Mouse (Mus musculus) MN1 (cell line): ENCODE measurements around the gene Tbc1d30.

Experiments used
- DNase-seq: peaks from one replicate; pipeline ENCODE4 v3.0.0-alpha.2; 2016; ENCODE audit warnings: low spot score

Tbc1d30 gene

GRCm38 (mm10) chr10:121310511-121311221, 40.4 kb downstream of the Tbc1d30 start:
- peak; percentile 34 for DNase-seq

DNA sequence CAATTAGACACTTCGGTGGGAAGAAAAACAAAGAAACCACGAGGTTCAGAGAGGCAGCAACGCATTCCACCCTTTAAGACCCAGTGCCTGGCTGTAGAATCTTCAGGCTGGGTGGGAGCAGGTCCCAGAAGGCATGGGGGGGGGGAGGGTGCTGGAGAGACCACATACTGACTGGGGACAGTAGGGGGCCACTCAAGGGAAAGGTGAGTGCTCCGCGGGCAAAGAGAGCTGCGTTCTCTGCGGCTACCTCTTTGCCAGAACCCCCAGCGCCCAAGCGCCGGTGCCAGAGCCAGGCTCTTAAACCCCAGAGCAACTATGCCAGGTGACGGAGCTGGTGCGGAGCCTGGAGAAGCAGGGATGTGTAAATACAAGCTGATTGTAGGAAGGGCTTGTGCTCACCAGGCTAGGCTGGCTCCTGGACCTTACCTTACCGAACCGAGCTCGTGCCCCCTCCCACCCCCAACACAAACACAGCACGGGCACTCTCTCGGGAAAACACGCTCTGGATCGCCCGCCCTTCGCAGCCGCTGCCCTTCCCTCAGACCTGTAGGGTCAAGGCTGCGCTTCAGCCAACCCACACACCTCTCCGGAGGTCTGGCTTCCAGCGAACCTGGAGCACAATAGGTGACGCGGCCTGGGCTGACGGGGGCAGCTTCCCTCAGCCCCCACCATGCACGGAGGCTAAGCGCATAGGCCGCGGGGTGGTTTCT, 41.1 kb downstream of the Tbc1d30 start:
- DNase-seq, result no peak

GRCm38 (mm10) chr10:121309123-121309655, 41.9 kb downstream of the Tbc1d30 start:
- DNase-seq, result no peak

DNA sequence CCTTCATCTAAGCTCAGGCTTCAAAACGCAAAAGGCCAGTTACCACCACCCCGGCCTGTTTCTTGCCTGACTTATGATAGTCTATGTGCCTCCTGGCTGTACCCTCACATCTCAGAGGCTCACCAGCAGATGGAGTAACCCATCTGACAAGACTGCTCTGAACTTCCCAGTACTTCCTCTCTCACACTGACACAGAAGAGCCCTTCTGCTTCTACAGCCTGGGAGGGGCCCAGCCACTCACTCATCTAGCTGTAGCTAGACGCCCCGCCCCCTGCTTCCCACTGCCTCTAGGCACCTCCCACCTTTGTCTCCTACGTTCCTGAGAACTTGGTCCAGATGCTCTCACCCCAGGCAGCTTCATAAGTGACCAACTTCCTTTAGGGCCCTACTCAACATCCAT, 45.6 kb downstream of the Tbc1d30 start:
- no peak for DNase-seq

DNA sequence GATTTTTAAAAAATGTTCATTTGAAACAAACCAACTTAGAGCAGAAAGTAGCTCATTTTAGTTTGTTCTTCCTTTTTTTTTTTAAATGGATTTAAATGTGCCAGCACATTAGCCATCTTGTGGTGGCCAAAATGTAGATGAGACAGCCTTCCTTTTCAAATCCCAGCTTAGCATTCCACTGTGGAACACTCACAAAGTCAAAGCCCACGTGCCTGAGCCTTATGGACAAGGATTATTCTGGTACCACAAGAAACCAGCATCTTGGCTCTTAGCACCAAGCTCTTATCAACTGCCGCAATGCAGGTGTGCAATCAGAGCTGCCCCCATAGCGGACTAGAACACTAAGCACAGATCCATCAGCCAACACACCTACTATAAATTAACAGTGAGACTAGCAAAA, 47.5 kb downstream of the Tbc1d30 start:
- no peak for DNase-seq

GRCm38 (mm10) chr10:121301868-121302267, 49.2 kb downstream of the Tbc1d30 start:
- no peak for DNase-seq

DNA sequence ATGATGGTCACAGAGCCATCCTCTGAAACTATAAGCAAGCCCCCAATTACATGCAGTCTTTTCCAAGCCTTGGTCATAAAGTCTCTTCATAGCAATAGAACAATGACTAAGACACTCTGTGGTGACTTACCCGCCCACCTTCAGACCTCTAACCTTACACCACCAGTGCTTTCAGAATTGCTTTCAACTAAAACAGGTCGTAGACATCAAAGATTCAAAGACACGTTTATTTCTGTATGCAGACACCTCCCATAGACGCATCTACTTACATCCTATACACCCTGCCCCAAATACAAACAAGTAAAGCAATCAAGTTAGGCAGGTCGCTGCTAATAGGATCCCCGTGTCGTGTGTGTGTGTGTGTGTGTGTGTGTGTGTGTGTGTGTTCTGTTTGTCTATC, 50.4 kb downstream of the Tbc1d30 start:
- DNase-seq, result no peak

DNA sequence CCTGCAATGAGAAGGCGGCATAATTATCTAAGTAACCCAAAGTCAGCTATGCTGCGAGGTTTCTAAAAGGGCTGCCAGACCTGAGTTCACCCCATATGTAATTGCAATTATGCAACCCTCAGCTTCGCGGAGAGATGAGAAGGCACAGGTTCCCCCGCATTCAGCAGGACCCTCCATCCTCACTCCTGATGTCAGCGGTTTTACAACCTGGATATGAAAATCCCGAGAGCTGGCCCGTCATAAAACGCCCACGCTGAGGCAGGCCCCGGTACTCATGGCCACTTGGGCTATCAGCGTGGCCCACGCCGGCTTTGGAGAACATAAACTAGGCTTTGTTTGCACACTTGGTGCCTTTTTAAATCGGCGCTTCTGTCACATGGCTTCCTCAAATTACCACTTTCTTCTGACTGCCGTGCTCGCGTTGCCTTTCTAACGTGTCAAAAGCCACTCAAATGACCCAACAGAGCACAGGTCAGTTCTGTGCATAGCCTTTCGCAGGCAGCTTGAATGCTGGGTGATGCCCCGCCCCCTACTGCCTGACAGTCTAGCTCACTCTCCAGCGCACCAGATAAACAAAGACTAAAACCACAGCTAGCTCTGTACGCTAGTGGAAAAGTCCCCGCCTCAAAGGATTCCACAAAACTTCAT, 53.9 kb downstream of the Tbc1d30 start:
- no peak for DNase-seq

- no peak for DNase-seq
These were observed 56.6 kb downstream of the Tbc1d30 start for GRCm38 (mm10) chr10:121294471-121294870.

DNA sequence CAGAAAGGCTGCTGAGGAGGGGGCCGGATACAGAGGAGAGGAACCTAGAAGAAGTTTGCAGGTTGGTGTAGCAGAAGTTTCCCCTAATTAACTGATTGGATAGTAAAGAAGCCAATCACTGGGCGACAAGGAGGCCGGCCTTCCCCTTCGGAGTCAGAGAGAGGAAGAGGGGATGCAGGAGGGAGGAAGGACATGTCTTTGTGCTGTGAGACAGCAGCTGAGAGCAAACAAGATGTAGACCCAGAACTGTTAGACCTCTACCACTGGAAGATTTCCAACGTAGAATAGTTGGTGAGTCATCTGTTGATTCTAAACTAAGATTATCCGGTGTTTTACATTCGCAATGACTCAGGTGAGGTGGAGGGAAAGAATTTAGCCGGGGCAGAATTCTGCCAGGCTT, 57.2 kb downstream of the Tbc1d30 start:
- no peak for DNase-seq

DNA sequence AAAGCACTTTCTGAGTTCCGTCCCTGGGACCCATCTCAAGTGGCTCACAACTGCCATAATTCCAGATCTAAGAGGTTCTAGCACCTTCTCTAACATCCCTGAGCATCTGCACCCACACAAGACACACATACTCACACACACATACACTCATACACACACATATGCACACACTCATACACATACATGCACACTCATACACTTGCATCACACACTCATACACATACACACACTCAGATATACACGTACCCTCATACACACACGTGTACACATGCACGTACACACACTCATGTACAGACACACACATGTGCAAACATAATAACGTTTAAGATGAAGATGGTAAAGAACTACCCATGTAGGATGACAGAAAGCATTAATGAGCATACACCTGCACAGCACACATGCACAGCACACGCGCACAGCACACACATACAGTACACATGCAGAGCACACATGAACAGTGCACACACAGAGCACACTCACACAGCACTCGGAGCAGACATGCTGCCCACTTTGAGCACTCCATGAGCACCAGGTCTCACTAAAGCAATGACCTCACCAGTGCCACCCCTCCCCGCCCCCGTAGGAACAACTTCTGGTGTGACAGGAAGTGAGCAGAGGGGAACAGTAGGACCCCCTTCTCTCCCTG, 59.7 kb downstream of the Tbc1d30 start:
- DNase-seq, result no peak

DNA sequence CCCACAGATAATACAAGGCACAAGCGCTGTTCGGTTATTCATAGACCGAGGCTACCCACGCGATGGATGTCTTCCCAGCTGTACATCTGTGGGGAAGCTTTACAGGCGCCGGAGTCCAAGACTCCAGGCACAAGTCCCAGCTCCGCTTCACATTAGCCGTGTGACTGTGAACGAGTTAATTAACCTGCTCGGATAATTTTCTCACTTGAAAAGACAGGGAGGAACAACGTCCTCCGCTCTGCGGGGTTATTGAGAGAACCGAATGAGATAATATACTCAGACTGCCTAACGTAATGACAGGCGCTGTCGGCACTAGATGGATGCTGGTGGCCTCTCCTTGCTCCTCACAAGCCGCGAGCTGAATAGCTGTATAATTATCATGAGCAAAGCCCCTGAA, 60.4 kb downstream of the Tbc1d30 start:
- DNase-seq, result no peak

DNA sequence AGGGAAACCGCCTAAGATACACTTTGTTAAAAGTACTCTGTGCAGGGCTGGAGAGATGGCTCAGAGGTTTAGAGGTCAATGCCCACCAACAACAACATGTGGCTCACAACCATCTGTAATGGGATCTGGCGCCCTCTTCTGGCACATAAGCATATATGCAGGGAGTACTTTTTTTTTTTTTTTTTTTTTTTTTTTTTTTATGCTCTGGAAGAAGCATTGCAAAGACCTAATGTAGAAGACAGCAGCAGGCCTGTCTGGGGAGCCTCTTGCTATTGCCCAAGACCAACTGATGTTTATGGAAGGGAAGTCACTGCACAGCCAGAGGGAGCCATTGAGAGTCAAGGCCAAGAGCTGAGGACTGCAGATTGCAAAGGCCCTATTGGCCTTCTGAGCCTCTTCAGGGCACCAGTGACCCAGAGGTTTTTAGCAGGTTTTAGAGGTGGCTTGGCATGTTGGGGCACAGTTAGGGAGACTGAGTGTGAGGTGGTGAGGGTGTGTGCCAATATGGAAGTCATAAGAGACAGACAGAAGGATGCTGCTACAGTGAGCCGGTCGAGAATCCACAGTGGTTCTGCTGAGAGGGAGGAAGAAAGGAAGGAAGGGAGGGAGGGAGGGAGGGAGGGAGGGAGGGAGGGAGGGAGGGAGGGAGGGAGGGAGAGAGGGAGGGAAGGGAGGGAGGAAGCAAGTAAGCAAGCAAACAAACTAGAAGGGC, 61.0 kb downstream of the Tbc1d30 start:
- no peak for DNase-seq

DNA sequence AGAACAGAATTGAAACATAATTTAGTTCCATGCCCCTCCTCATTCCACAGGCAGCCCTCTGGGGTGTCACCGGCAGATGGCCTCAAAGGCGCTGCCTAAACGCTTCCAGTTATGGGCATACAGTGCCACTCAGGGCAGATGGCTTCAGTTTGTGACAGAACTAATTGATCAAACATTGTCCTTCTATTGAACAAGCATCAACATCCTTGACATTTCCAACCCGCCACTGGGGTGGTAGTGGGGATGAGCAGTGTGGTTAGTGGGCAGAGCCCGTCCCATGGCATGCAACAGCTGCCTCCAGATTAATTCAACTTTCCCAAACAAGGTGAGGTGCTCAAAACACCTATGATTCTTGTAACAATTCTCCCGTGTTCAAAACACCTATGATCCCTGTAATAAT, 68.2 kb downstream of the Tbc1d30 start:
- DNase-seq, result no peak

DNA sequence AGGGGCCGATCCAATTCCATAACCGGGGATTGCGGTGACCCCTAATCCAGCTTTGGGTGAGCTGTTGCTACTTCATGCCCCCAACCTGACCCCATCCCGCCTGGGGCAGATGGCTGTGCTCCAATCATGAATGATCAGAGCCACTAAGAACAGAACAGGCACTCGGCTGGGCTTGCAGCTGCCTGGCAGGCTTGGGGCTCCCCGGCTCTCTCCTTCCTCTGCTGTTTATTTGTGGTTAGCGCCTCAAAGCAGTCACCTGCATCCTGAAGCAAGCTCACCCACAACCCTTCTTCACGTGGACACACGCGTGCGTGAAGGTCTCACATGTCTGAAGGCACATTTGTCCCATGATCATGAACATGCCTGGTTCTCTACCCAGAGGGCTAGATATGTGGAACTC, 68.6 kb downstream of the Tbc1d30 start:
- DNase-seq, result no peak

- no peak for DNase-seq
These were observed 70.1 kb downstream of the Tbc1d30 start for GRCm38 (mm10) chr10:121280943-121281342.

DNA sequence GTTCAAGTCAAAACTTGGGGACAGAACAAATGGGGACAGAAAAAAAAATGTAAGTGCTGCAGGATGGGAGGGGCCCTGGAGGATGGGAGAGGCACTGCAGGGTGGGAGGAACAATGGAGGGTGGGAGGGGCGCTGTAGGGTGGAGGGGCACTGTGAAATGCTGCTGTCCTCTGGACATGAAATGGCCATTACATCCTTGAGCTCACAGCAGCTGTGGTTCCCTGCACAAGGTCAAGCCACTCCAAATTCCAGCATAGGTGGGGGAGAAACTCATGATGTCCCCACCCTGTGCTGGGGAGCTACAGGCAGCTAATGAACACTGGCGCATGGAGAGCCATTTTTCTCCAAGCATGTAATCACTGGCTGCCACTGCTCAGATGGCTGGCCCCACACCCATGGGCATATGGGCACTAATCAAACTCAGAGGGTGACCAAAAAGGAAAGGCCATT, 74.0 kb downstream of the Tbc1d30 start:
- DNase-seq, result no peak

GRCm38 (mm10) chr10:121274964-121275363, 76.1 kb downstream of the Tbc1d30 start:
- no peak for DNase-seq

- DNase-seq, result no peak
These were observed 80.1 kb downstream of the Tbc1d30 start for GRCm38 (mm10) chr10:121271002-121271401.

DNA sequence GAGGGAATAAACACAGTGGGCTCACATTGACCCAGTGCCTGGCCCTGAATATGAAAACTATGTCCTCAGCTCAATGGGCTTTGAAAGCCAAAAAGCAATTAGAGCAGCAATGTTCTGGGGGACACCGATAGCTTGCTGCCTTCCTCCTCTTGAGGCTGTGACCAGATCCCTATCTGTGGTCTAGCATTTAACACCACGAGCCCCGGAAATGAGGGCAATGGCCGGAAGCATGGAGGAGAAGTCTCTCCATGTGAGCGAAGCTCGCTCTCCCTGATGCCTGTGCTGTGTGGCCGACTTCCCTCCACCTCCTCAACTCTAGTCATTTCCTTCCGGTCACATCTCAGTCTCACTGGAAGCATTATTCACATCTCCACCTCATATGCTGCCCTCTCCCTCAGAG, 82.3 kb downstream of the Tbc1d30 start:
- DNase-seq, result no peak

DNA sequence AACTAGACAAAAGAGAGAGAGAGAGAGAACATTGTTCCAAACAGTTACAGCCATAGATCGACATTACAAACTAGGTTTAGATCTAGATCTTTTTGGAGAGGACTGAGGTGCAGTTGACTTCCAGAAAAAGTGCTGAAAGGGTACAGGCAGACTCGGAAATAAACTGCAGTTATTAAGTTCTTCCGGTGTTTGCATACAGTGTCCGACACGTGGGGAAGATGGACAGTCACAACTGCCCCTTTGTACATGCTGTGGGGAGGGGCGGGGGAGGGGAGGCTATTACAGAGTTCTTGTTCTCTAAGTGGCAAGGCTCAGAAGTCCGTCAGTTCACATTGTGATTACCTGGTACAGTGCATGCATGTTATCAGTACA, 86.9 kb downstream of the Tbc1d30 start:
- no peak for DNase-seq
